Mouse (Mus musculus) heart, postnatal 25 days (tissue): ENCODE results near the gene Dcpp1. TPM values are rescaled to one million over a fixed set of nuclear protein-coding genes. Genes with fewer than 3 reads are reported as not detected.
A peak's percentile ranks its signal among the peaks of the same experiment; 100 is the strongest.

Experiments used
- DNase-seq: peaks from one replicate; pipeline ENCODE4 v3.0.0; 2022; ENCODE audit warnings: low spot score
- intact Hi-C: fragments of 180-260 bp; cut with DNase I; formaldehyde crosslinking; loops from one replicate; pipeline ENCODE4 v1.15.1; 2025
- total RNA-seq, 2 experiments: library from RNA; stranded (reverse); gene quantifications; 2 replicates each; pipeline ENCODE4 v1.2.3; 2021

Gene Dcpp1
- total RNA-seq, 2 experiments from 2014 or later = not detected

DNA sequence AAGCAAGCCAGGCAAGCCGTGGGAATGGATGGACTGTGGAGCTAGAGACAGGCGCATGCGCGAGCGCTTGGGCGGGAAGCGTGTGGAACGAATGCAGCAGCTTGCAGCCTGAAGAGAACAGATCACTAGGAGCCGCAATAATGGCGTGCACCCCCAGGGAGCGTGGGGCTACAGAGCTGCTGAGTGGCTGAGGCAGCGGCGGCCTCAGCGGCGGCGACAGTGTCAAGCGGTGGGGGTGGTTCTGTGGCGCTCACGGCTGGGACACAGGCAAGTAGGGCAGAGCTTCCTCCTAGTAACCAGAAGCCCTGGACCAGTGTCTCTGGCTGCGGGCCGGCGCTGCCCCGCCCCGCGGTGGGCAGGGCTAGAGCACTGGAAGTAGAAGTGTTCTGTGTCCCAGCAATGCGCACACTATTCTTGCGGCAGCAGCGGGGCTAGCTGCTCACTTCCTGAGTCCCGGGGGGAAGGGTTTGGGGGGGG is 43.9 kb downstream of the Dcpp1 start:
- intact Hi-C loops = no loop called here
- peak; percentile 92 for DNase-seq

DNA sequence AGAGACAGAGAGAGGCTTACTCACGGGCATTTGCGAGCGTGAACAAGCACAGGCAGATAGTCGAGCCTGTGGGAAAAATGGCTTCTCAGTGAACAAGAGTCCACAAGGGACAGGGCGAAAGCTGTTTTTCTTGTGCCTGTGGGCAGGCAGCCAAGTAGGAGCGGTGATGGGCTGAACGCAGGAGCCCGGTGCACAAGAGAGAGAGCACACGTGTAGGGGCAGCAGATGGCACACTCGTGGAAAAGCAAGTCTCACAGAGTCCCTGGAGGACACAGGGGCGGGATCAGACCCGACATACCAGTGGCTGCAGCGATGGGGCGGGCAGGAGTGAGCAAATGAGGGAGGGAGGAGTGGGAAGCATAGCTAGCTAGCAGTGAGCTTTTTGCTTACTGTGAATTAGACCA is 44.4 kb downstream of the Dcpp1 start:
- intact Hi-C loops = no loop called here
- DNase-seq = peak; percentile 50

DNA sequence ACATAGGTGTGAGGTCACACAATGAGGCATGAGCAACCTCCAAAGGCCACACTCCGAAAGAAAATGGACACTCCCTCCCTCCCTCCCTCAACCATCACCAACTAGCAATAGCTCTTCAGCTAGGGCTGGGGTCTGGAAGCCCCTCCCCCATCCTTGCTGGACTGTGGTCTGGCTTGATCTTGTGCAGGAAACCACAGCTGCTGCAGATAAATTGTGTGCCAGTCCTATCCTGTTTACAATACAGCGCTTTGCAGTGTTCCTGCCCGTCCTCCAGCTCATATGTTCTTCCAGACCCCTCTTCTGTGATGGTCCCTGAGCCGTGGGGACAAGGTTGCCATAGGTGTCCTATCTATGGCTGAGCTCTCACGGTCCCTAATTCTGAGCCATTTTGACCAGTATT is 50.5 kb downstream of the Dcpp1 start:
- no peak for DNase-seq
- intact Hi-C loops = no loop called here

Other genes with a start within 250 kb of the Dcpp1 start
- gene Mmp25, start 235.6 kb upstream of the Dcpp1 start, total RNA-seq = under 1 TPM; 0.06 to 0.08 TPM
- gene Bicdl2, start 220.4 kb upstream of the Dcpp1 start, total RNA-seq = not detected
- 100 to 1,000 TPM; 193 to 207 TPM for gene Hcfc1r1, start 207.3 kb upstream of the Dcpp1 start, total RNA-seq
- 10 to 100 TPM; 12.2 to 12.3 TPM for gene Thoc6, start 207.0 kb upstream of the Dcpp1 start, total RNA-seq
- gene Tnfrsf12a, start 203.4 kb upstream of the Dcpp1 start, total RNA-seq = 100 to 1,000 TPM in 1 of 2 experiments, 10 to 100 TPM in 1; 79.9 to 111 TPM
- not detected for gene Cldn6, start 201.6 kb upstream of the Dcpp1 start, total RNA-seq
- not detected for gene Cldn9, start 196.8 kb upstream of the Dcpp1 start, total RNA-seq
- gene 1520401A03Rik, start 158.1 kb upstream of the Dcpp1 start, total RNA-seq = not detected
- gene Pkmyt1, start 154.5 kb upstream of the Dcpp1 start, total RNA-seq = 1 to 10 TPM; 1.4 to 1.5 TPM
- gene Paqr4, start 140.0 kb upstream of the Dcpp1 start, total RNA-seq = 10 to 100 TPM; 26.1 to 29.5 TPM
- not detected for gene Kremen2, start 135.0 kb upstream of the Dcpp1 start, total RNA-seq
- gene Flywch1, start 109.3 kb upstream of the Dcpp1 start, total RNA-seq = 10 to 100 TPM; 29.7 to 33.2 TPM
- 1 to 10 TPM in 1 of 2 experiments, under 1 TPM in 1; 0.88 to 1.6 TPM for gene Flywch2, start 94.8 kb upstream of the Dcpp1 start, total RNA-seq
- gene Srrm2, start 90.3 kb upstream of the Dcpp1 start, total RNA-seq = 100 to 1,000 TPM; 157 to 162 TPM
- gene Elob, start 51.7 kb upstream of the Dcpp1 start, total RNA-seq = 100 to 1,000 TPM; 353 to 372 TPM
- not detected for gene Prss33, start 44.8 kb upstream of the Dcpp1 start, total RNA-seq
- gene Prss32, start 37.0 kb upstream of the Dcpp1 start, total RNA-seq = not detected
- not detected for gene Prss41, start 36.7 kb upstream of the Dcpp1 start, total RNA-seq
- not detected for gene Prss21, start 12.8 kb upstream of the Dcpp1 start, total RNA-seq
- gene Dcpp2, start within 50 bp of the Dcpp1 start, total RNA-seq = not detected
- gene Dcpp3, start 36.6 kb downstream of the Dcpp1 start, total RNA-seq = not detected
- gene Sbp, start 60.8 kb downstream of the Dcpp1 start, total RNA-seq = not detected
- gene Sbpl, start 74.4 kb downstream of the Dcpp1 start, total RNA-seq = not detected
- gene Prss30, start 99.7 kb downstream of the Dcpp1 start, total RNA-seq = not detected
- not detected for gene Prss22, start 117.2 kb downstream of the Dcpp1 start, total RNA-seq
- not detected for gene Prss27, start 157.3 kb downstream of the Dcpp1 start, total RNA-seq
- 10 to 100 TPM; 10.2 to 11.2 TPM for gene Kctd5, start 192.6 kb downstream of the Dcpp1 start, total RNA-seq